24 mouse cellular contexts compared by ENCODE assay signal in the genomic region with DNA sequence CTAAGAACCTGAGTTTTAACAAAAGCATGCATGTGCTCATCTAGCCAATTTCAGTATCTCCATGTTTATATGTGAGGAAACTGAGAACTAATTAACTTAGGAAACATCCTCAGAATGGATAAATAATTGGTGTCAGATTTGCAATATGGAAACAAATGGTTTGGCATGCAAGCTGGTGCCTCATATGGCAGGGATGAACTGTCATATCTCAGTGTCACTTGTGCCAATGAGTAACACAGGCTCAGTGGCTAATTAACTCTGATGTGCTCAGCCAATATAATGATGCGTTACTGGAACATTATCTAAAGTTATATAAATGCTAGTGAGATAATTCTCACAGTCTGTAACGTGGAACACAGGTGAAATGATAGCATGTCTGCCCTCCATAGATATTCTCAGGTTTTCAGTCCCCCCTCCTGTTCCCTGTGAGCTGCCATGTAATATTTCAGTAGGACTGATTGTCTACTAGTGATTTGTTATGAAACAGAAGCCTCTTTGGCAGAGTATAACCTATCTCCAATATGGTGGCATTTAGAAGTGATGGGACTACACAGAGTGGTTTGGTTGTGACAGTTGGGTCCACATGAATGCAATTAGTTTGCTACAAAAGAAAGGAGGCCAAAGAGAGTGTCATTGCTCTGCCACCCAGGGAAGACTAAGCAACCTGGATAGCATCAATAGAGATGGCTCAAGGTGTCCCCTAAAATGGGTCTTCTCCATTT.
"Had no signal": no experiment of that assay in that cellular context is flagged by ENCODE, and none has a peak within 500 bp of the region (broad histone marks: within the 10 kb centered on the region; RNA-seq: fewer than 3 reads in every experiment).

No protein-coding gene starts in this region.

- ATAC-seq: liver, postnatal 0 days; lung, postnatal 0 days; midbrain, embryonic 16.5 days had no signal

- H3K27me3 ChIP-seq: kidney, embryonic 15.5 days; limb, embryonic 12.5 days; limb, embryonic 15.5 days; midbrain, embryonic 12.5 days; neural tube, embryonic 12.5 days; neural tube, embryonic 15.5 days had no signal

- H3K4me1 ChIP-seq: kidney, embryonic 15.5 days; limb, embryonic 12.5 days; limb, embryonic 15.5 days; midbrain, embryonic 12.5 days; neural tube, embryonic 12.5 days; neural tube, embryonic 15.5 days had no signal

- DNase-seq: kidney, adult 8-10 months; kidney, postnatal 10 days; kidney, postnatal 36 days; left cerebral cortex, postnatal 4 days; liver, postnatal 0 days; lung, embryonic 14.5 days; right cerebral cortex, adult 18-20 months; right cerebral cortex, postnatal 14 days; right cerebral cortex, postnatal 4 days; thymus, adult 2 months; thymus, postnatal 14 days; thymus, postnatal 4 days had no signal

- H3K4me3 ChIP-seq: kidney, embryonic 15.5 days; limb, embryonic 12.5 days; limb, embryonic 15.5 days; midbrain, embryonic 12.5 days; neural tube, embryonic 12.5 days; neural tube, embryonic 15.5 days had no signal

- H3K27ac ChIP-seq: kidney, embryonic 15.5 days; limb, embryonic 12.5 days; limb, embryonic 15.5 days; liver, embryonic 14.5 days; macrophage; midbrain, embryonic 12.5 days; neural tube, embryonic 12.5 days; neural tube, embryonic 15.5 days; stomach, postnatal 0 days had no signal

- H3K4me2 ChIP-seq: kidney, embryonic 15.5 days; limb, embryonic 12.5 days; limb, embryonic 15.5 days; liver, embryonic 11.5 days; lung, embryonic 14.5 days; midbrain, embryonic 12.5 days; neural tube, embryonic 12.5 days; neural tube, embryonic 15.5 days had no signal

- H3K9me3 ChIP-seq: kidney, embryonic 15.5 days; limb, embryonic 12.5 days; limb, embryonic 15.5 days; midbrain, embryonic 12.5 days; neural tube, embryonic 12.5 days; neural tube, embryonic 15.5 days had no signal

- H3K36me3 ChIP-seq: kidney, embryonic 15.5 days; limb, embryonic 12.5 days; limb, embryonic 15.5 days; midbrain, embryonic 12.5 days; neural tube, embryonic 12.5 days; neural tube, embryonic 15.5 days had no signal

- H3K9ac ChIP-seq: kidney, embryonic 15.5 days; limb, embryonic 12.5 days; limb, embryonic 15.5 days; liver, embryonic 14.5 days; liver, postnatal 0 days; lung, embryonic 14.5 days; midbrain, embryonic 12.5 days; neural tube, embryonic 12.5 days; neural tube, embryonic 15.5 days had no signal
